Mouse (Mus musculus) midbrain, embryonic 10.5 days (tissue): ENCODE data around the gene Leap2. TPM values are rescaled to one million over a fixed set of nuclear protein-coding genes. Genes with fewer than 3 reads are reported as not detected.

ENCODE experiments used
- DNase-seq: peaks from one replicate; pipeline ENCODE4 v3.0.0-alpha.2; 2017; ENCODE audit warnings: low spot score
- H3K27ac ChIP-seq: fragments of 300-500 bp; sonication (generic); replicated peaks from 2 replicates; pipeline ENCODE4 v1.5.1; 2016; ENCODE audit warnings: mild to moderate bottlenecking
- H3K27me3 ChIP-seq: fragments of 300-500 bp; sonication (generic); 2 replicates; pipeline ENCODE4 v1.6.1; 2016; ENCODE audit warnings: low read depth, mild to moderate bottlenecking; ENCODE audit not compliant: poor library complexity, severe bottlenecking
- H3K36me3 ChIP-seq: fragments of 300-500 bp; sonication (generic); 2 replicates; pipeline ENCODE4 v1.6.1; 2016; ENCODE audit warnings: mild to moderate bottlenecking, moderate library complexity
- H3K4me1 ChIP-seq: fragments of 300-500 bp; sonication (generic); 2 replicates; pipeline ENCODE4 v1.6.1; 2016
- H3K4me3 ChIP-seq: fragments of 300-500 bp; sonication (generic); 2 replicates; pipeline ENCODE4 v1.5.1; 2016; ENCODE audit warnings: mild to moderate bottlenecking, moderate library complexity
- H3K9me3 ChIP-seq: fragments of 300-500 bp; sonication (generic); replicated peaks from 2 replicates; pipeline ENCODE4 v1.6.1; 2016; ENCODE audit warnings: mild to moderate bottlenecking
- WGBS: fragments of 180-500 bp; shearing (Covaris S2); methylation state at CpG from one replicate; pipeline ENCODE4 v1.1.7; 2016; 5-methylcytosine and 5-hydroxymethylcytosine counted together
- polyA plus RNA-seq: library from polyadenylated mRNA; unstranded; fragments of >200 nt; fragmentation: Nextera tagmentation; extraction: Ambion mirVana; gene quantifications from 2 replicates; pipeline ENCODE4 v1.2.1, GENCODE M21; 2016

The Leap2 gene
- polyA plus RNA-seq, 1 experiment from 2014 or later, result not detected

DNA sequence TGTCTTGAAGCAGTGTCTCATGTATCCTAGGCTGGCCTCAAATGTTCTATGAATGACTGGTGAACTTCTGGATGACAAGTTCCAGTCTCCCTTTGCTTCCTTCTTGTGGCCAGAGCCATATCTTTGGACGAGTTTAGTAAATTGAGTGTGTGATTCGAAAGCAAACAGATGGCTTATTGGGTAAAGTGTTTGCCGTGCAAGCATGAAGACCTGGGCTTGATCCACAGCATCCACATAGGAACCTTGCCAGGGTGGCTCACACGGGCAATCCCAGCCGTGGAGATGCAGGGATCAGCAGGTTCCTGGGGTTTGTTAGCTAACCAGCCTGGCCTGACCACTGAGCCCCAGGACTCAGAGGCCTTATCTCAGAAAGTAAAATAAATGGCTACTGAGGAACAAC lies 30.1 kb upstream of the Leap2 start:
- H3K36me3 ChIP-seq, result no peaks in the 10 kb centered on the region
- no peak overlapping the region for H3K27ac ChIP-seq

GRCm38 (mm10) chr11:53452396-53452795 lies 29.4 kb upstream of the Leap2 start:
- WGBS, result 95% methylated on average over 9 of the region's 9 CpGs
- H3K4me3 ChIP-seq, result no peak overlapping the region
- H3K27ac ChIP-seq, result no peak overlapping the region
- no peaks in the 10 kb centered on the region for H3K9me3 ChIP-seq
- H3K4me1 ChIP-seq, result peaks cover 11% of the 10 kb centered on the region
- no peaks in the 10 kb centered on the region for H3K36me3 ChIP-seq
- H3K27me3 ChIP-seq, result peaks cover 29% of the 10 kb centered on the region
- no peak for DNase-seq

More for the DNA sequence above, 30.1 kb upstream of the Leap2 start:
- Histone ChIP-seq H3K27me3 (peaks cover 35% of the 10 kb centered on the region), H3K4me1 (peaks cover 14% of the 10 kb centered on the region), H3K4me3 (no peak overlapping the region), H3K9me3 (no peaks in the 10 kb centered on the region)
- DNase-seq, result no peak
- 81% methylated on average over 5 of the region's 5 CpGs for WGBS

- Histone ChIP-seq H3K27me3 (peaks cover 18% of the 10 kb centered on the region), H3K27ac (no peak overlapping the region), H3K36me3 (no peaks in the 10 kb centered on the region), H3K4me1 (0 out of 2 replicates have a peak, but pooled peaks cover under 1% of the 10 kb centered on the region), H3K9me3 (no peaks in the 10 kb centered on the region), H3K4me3 (no peak overlapping the region)
- WGBS, result 78% methylated on average over 2 of the region's 2 CpGs
- DNase-seq, result no peak
Measured at GRCm38 (mm10) chr11:53451361-53451760, 28.4 kb upstream of the Leap2 start.

GRCm38 (mm10) chr11:53450070-53450705 lies 27.2 kb upstream of the Leap2 start:
- Histone ChIP-seq H3K9me3 (no peaks in the 10 kb centered on the region), H3K27me3 (peaks cover 7% of the 10 kb centered on the region), H3K4me3 (no peak overlapping the region), H3K36me3 (no peaks in the 10 kb centered on the region), H3K27ac (no peak overlapping the region), H3K4me1 (no peaks in the 10 kb centered on the region)
- no peak for DNase-seq
- WGBS, result 70% methylated on average over 15 of the region's 15 CpGs

GRCm38 (mm10) chr11:53448529-53448928 lies 25.6 kb upstream of the Leap2 start:
- Histone ChIP-seq H3K9me3 (no peaks in the 10 kb centered on the region), H3K36me3 (no peaks in the 10 kb centered on the region), H3K27me3 (no peaks in the 10 kb centered on the region; the same call in 1 of the 2 replicates), H3K4me3 (no peak overlapping the region), H3K4me1 (no peaks in the 10 kb centered on the region), H3K27ac (no peak overlapping the region)
- DNase-seq, result no peak
- WGBS, result 95% methylated on average over 1 of the region's 1 CpGs

- Histone ChIP-seq H3K4me3 (no peak overlapping the region), H3K27me3 (no peaks in the 10 kb centered on the region; the same call in 1 of the 2 replicates), H3K4me1 (no peaks in the 10 kb centered on the region), H3K36me3 (no peaks in the 10 kb centered on the region), H3K27ac (no peak overlapping the region), H3K9me3 (no peaks in the 10 kb centered on the region)
- WGBS, result 88% methylated on average over 8 of the region's 8 CpGs
- DNase-seq, result no peak
Measured at GRCm38 (mm10) chr11:53447996-53448395, 25.0 kb upstream of the Leap2 start.

DNA sequence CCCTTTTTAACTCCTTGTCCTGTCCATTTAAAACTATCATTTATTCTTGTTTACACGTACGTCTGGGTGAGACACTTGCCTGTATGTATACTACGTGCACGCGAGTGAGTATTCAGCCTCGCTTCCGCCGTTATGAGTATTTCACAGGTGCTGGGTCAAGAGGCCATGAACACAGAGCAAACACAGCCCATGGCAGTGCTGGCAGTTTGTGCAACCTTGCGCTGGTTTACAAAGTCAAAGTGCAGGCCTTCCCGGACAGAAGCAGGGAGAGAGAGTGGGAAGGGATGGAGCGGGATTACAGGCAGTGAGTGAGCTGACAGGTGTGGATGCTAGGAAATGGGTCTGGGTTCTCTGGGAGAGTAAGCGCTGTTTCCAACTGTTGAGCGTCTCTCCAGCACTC lies 23.2 kb upstream of the Leap2 start:
- 90% methylated on average over 13 of the region's 13 CpGs for WGBS
- Histone ChIP-seq H3K9me3 (no peaks in the 10 kb centered on the region), H3K36me3 (no peaks in the 10 kb centered on the region), H3K4me1 (no peaks in the 10 kb centered on the region), H3K4me3 (no peak overlapping the region), H3K27ac (no peak overlapping the region), H3K27me3 (no peaks in the 10 kb centered on the region; the same call in 1 of the 2 replicates)
- no peak for DNase-seq

DNA sequence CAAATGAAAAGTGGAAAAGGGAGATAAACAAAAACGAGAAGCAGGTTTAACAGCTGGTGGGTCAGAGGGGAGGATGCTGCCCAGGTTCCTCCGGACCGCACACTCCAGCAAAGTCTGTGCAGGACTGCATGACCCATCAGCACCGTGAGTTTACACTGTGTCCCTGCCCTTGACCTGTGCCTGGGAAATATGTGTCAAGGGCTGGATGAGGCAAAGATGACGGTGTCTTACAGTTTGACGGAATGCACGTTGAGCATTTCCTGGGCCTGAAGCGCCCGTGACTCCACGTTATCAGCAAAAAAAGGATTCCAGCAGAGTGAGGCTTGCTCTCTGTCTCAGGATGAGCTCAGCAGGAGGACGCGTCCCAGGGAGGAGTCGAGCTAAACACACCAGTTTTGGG lies 22.6 kb upstream of the Leap2 start:
- Histone ChIP-seq H3K27me3 (no peaks in the 10 kb centered on the region; the same call in 1 of the 2 replicates), H3K9me3 (no peaks in the 10 kb centered on the region), H3K36me3 (no peaks in the 10 kb centered on the region), H3K4me3 (no peak overlapping the region), H3K27ac (no peak overlapping the region), H3K4me1 (no peaks in the 10 kb centered on the region)
- 59% methylated on average over 13 of the region's 13 CpGs for whole genome bisulfite sequencing
- DNase-seq, result no peak

DNA sequence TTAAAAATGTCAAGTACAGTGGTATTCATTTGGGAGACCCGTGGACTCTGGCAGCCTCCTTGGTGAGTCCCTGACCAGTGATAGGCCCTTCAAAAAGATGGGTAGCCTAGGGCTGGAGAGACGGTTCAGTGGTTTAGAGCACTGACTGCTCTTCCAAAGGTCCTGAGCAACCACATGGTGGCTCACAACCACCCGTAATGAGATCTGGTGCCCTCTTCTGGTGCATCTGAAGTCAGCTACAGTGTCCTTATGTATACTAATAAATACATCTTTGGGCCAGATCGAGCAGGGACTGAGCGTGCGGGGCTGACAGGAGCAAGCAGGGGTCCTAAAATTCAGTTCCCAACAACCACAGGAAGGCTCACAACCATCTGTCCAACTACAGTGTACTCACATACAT lies 20.9 kb upstream of the Leap2 start:
- no peak for DNase-seq
- Histone ChIP-seq H3K27ac (no peak overlapping the region), H3K9me3 (no peaks in the 10 kb centered on the region), H3K27me3 (no peaks in the 10 kb centered on the region), H3K4me1 (no peaks in the 10 kb centered on the region), H3K36me3 (no peaks in the 10 kb centered on the region), H3K4me3 (no peak overlapping the region)
- 45% methylated on average over 6 of the region's 6 CpGs for WGBS

GRCm38 (mm10) chr11:53441921-53442320 lies 19.0 kb upstream of the Leap2 start:
- H3K4me1 ChIP-seq, result no peaks in the 10 kb centered on the region
- no peaks in the 10 kb centered on the region for H3K9me3 ChIP-seq
- H3K36me3 ChIP-seq, result no peaks in the 10 kb centered on the region
- no peak for DNase-seq
- 61% methylated on average over 12 of the region's 12 CpGs for WGBS
- no peaks in the 10 kb centered on the region for H3K27me3 ChIP-seq
- H3K4me3 ChIP-seq, result no peak overlapping the region
- no peak overlapping the region for H3K27ac ChIP-seq

GRCm38 (mm10) chr11:53436338-53436737 lies 13.4 kb upstream of the Leap2 start:
- no peak overlapping the region for H3K4me3 ChIP-seq
- WGBS, result 89% methylated on average over 6 of the region's 6 CpGs
- no peaks in the 10 kb centered on the region for H3K27me3 ChIP-seq
- peaks cover 5% of the 10 kb centered on the region for H3K4me1 ChIP-seq
- no peaks in the 10 kb centered on the region for H3K36me3 ChIP-seq
- DNase-seq, result no peak
- H3K9me3 ChIP-seq, result no peaks in the 10 kb centered on the region
- no peak overlapping the region for H3K27ac ChIP-seq

- no peak for DNase-seq
- 86% methylated on average over 8 of the region's 8 CpGs for WGBS
- H3K27me3 ChIP-seq, result no peaks in the 10 kb centered on the region
- no peak overlapping the region for H3K4me3 ChIP-seq
- H3K9me3 ChIP-seq, result no peaks in the 10 kb centered on the region
- no peaks in the 10 kb centered on the region for H3K36me3 ChIP-seq
- H3K4me1 ChIP-seq, result peaks cover 8% of the 10 kb centered on the region
- H3K27ac ChIP-seq, result no peak overlapping the region
Measured at GRCm38 (mm10) chr11:53435504-53435903, 12.5 kb upstream of the Leap2 start.

- H3K4me1 ChIP-seq, result peaks cover 19% of the 10 kb centered on the region
- H3K4me3 ChIP-seq, result no peak overlapping the region
- peaks cover 12% of the 10 kb centered on the region for H3K36me3 ChIP-seq
- WGBS, result 78% methylated on average over 6 of the region's 6 CpGs
- H3K27me3 ChIP-seq, result no peaks in the 10 kb centered on the region
- no peak overlapping the region for H3K27ac ChIP-seq
- no peaks in the 10 kb centered on the region for H3K9me3 ChIP-seq
- no peak for DNase-seq
Measured at GRCm38 (mm10) chr11:53433057-53433456, 10.1 kb upstream of the Leap2 start.
